Mouse (Mus musculus) fibroblast of lung, adult 2 months (primary cell): Measurements from ENCODE around the gene Dffa.
A peak's percentile ranks its signal among the peaks of the same experiment; 100 is the strongest.

ENCODE experiments used
- DNase-seq: peaks from one replicate; pipeline ENCODE4 v3.0.0-alpha.2; 2011; ENCODE audit warnings: low read depth

Gene Dffa

DNA sequence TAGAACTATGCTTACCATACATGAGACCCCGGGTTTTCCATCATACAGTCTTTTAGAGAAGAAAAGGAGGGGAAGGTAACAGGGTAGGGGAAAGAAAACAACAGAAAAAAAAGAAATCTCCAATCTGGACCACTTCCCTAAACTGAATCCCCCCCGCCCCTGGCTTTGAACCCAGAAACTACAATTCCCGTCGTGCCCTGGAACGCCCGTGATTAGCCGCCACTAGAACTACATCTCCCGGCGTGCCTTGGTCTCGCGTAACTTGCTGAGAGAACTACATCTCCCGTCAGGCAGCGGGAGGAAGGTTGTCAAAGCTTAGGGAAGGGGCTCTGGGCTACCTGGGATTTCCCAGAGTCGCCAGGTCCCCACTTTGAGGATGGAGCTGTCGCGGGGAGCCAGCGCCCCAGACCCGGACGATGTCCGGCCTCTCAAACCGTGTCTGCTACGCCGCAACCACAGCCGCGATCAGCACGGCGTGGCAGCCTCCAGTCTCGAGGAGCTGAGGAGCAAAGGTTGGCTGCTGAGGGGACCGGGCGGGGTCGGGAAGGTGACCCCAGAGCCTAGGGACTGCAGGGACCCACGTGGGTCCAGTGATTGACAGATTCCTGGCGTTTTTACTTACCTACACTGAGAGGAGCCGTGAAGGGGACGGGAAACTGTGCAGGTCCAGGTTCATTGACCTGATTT lies at the start of gene Dffa:
Dffa (plus strand) TSS at position 272 of the 687 bp plus-strand sequence.
- DNase-seq = peak; percentile 70

DNA sequence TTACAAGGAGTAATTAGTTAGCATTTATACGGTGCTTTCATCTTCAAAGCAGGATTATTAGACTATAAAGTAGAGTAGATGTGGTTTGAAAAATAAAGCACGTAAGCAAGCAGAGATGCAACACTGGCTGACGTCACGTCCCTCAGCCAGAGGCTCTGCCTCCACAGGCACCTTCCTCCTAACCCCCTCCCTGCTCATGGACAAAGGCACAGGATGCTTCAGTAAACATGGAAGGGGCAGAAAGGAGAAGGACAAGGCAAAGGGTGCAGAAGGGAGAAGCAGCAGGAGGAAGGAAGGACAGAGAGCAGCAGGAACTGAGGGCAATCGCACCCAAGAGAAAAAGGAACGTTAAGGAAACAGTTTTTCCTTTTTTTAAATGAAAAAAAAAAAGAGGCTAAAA lies 48.1 kb upstream of the Dffa start:
- no peak for DNase-seq

- no peak for DNase-seq
Observed at GRCm38 (mm10) chr4:149056957-149057356, 47.0 kb upstream of the Dffa start.

GRCm38 (mm10) chr4:149057470-149057869 lies 46.5 kb upstream of the Dffa start:
- DNase-seq = no peak

DNA sequence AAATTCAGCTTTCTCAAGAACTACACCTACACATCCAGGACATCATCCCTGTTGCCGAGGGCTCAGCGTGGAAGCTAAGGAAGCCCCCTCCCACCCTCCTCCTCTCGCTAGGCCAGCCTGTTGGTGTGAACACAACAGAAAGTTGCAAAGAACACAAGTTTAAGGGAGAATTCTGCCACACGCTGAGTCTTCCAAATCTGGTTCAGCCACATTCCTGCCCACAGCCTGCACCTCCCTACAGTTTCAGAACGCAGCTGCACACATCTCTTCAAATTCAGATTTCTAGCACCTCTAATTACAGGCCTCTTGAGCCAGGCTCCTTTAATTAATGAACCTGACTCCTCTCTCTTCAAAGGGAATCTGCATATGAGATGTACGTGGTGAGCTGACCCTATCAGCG lies 45.6 kb upstream of the Dffa start:
- DNase-seq = no peak

DNA sequence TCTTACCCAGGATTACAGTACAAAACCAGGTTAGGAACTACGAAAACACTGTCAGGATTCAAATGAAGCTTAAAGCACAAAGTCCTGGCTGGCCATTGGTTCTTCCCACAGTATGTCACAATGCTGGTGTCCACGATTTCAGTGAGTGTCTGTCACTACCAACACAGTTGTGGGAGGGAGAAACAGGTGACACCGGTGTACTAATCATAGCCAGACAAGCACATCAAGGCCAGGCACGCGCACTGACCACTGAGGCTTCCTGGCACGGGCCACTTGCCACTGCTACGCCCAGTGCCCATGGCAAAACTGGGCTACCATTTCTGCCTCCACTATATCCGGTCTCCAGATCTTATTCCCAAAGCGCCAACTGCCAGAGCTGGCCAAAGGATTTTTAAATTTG lies 44.2 kb upstream of the Dffa start:
- no peak for DNase-seq

- DNase-seq = no peak
Observed at GRCm38 (mm10) chr4:149060621-149061431, 43.1 kb upstream of the Dffa start.

- DNase-seq = no peak
Observed at GRCm38 (mm10) chr4:149061432-149061718, 42.6 kb upstream of the Dffa start.

DNA sequence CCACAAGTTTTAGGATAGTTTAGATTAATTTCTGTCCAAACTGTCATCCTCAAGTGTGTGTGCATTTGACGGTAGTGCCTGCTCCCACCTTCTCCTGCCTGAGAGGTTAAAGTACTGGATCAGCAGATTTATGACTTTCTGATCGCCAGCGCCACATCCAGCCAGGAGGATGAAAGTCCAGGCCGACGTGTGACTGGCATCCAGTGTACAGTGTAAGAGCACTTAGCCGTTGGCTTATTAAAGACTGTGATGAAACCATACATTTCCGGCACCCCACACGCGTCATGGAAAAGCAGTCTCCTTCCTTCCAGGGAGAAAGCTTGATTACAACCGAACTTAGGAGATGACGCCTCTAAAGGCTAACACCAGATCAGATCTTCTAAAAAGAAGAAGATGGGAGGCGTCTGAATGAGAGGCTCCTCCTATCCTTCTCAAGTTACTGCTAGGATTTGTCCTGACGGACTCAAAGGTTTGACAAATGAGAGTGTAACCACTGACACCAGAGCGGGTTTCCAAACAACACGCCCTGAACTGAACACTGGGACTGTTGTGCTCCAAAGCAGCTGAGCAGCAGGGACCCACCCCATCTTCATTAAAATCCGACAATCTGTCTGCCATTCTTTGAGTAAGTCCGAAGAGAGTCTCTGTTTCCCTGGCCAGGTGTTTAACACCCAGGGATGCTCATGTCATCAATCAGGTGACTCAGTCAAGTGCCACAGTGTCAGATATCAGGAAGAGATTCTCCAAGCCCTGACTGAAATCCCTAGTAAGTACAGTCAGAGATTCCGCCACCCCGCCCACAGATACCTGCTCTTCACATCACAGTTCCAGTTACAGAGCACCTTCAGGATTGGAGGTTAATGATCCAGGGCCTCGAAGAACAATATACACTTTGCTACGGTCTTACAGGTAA lies 41.3 kb upstream of the Dffa start:
- DNase-seq = no peak

DNA sequence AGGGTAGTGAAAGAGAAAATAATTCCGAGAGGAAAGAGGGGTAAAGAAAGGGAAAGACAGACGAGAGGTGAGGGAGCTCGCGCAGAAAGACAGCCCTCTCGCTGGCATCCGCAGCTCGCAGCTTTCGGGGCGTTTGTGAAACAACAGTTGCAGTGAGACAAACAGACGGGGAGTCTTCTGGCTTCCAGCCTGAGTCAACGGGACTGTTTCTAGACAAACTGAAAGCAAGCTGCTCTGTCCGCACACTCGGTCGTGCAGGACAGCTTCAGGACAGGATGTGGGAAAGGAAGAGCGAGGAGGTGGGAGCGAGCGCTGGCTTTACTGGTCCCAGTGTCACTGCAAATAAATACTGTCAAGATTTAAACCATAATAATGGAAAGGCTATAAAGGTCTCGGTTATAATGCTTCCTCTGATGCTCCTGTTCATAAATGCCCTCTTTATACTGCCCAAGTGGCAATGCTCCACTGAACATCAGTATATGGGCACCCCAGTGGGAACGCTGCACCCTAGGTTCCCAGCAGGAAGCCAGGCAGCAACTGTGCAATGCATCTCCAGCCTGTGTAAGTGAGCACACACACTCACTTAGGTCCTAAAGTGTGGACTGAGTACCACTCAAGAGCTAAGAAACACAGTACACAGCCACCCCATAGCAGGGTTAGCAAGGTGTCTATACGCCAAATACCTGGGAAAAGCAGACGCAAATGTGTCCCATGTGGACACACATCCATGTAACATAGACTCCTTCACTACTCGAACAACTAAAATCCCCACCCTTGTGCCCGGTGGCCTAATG lies 39.7 kb upstream of the Dffa start:
- no peak for DNase-seq

GRCm38 (mm10) chr4:149066672-149067551 lies 37.0 kb upstream of the Dffa start:
- no peak for DNase-seq

GRCm38 (mm10) chr4:149075073-149075472 lies 28.9 kb upstream of the Dffa start:
- DNase-seq = no peak

- DNase-seq = peak; percentile 64
Observed at GRCm38 (mm10) chr4:149075871-149076575, 27.9 kb upstream of the Dffa start.

DNA sequence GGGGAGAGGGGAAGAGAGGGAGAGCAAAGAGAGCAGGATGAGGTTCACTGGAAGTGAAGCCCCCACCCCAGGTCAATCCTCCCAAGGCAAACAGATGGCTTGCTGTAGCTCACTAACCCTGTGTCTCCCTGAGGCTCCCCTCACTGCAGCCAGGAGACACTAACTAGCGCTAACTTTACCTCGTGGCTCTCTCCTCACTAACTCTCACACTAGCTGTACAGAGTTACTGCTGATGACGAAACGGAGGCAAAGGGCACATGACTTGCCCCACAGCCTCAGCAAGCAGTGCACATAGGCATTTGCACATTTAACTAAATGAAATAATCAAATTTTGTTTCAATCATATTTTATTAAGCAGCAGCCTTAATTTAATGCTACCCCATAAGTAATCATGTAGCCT lies 25.7 kb upstream of the Dffa start:
- DNase-seq = no peak

GRCm38 (mm10) chr4:149079629-149080028 lies 24.3 kb upstream of the Dffa start:
- no peak for DNase-seq

- no peak for DNase-seq
Observed at GRCm38 (mm10) chr4:149080111-149080510, 23.8 kb upstream of the Dffa start.

GRCm38 (mm10) chr4:149081528-149081927 lies 22.4 kb upstream of the Dffa start:
- no peak for DNase-seq

- DNase-seq = no peak
Observed at GRCm38 (mm10) chr4:149085381-149085780, 18.6 kb upstream of the Dffa start.

DNA sequence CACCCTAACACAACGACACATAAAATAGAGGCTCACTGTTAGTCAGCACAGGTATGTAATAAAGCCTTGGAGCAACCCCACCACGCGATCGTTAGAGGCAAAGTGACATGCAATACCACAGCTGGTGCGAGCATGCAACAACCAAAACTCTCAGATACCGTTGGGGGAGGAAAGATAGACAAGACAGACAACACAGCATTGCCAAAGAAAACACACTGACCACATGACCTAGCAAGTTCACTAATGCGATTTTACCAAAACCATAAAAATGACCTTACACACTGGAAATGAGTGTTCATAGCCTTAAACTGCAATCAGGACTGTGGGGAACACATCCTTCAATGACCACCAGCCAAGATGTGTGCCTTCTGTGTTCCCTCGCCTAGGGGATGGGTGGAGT lies 12.6 kb upstream of the Dffa start:
- DNase-seq = no peak

DNA sequence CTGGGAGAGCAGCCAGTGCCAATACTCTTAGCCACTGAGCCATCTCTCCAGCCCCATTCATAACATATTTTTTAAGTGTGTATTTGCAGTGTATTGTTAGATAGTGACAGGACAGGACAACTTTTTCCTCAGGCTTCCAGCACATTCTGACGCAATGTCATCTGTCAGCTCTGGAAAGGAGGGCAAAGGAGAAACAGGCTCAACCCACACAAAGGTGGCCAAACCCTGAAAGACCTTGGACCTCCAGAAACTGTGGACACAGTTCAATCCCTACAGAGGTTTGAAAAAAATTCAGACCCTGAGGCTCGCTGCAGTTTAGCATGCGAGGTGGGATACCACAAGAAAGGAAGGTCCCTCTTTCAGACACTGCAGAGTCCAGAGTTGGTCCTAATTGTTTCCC lies 6.0 kb upstream of the Dffa start:
- DNase-seq = no peak
